ENCODE assay signal across 16 mouse cellular contexts in genomic region chr2:65987069-65987468, GRCm38 (mm10).
DNase-seq lines count a peak whose midpoint lies in the region; ATAC-seq and TF ChIP-seq lines count a peak whose summit lies in the region.
"Had no signal": no experiment of that assay in that cellular context is flagged by ENCODE, and none has a peak within 500 bp of the region (broad histone marks: within the 10 kb centered on the region; RNA-seq: fewer than 3 reads in every experiment).

No protein-coding gene starts in this region.

- WGBS in forebrain, embryonic 14.5 days, result 69% methylated on average over 6 of the region's 6 CpGs
- 77% methylated on average over 6 of the region's 6 CpGs for WGBS in forebrain, embryonic 11.5 days
- WGBS in limb, embryonic 13.5 days, result 15% methylated on average over 6 of the region's 6 CpGs

- no peak overlapping the region for H3K27ac ChIP-seq in forebrain, embryonic 14.5 days (ENCODE audit: low read depth, low read length)
- H3K27ac ChIP-seq in forebrain, embryonic 11.5 days (ENCODE audit: low read depth, low read length), result no peak overlapping the region
- 0 out of 2 replicates have a peak overlapping the region, but pooled peaks have one; percentile 29 for H3K27ac ChIP-seq in limb, embryonic 13.5 days
- H3K27ac ChIP-seq: embryonic facial prominence, embryonic 15.5 days; forebrain, embryonic 10.5 days; liver, embryonic 14.5 days; midbrain, embryonic 15.5 days had no signal

- H3K4me3 ChIP-seq in forebrain, embryonic 14.5 days (ENCODE audit: low read depth, low read length), result no peak overlapping the region
- no peak overlapping the region for H3K4me3 ChIP-seq in forebrain, embryonic 11.5 days (ENCODE audit: low read depth, low read length)
- no peak overlapping the region for H3K4me3 ChIP-seq in limb, embryonic 13.5 days
- H3K4me3 ChIP-seq: embryonic facial prominence, embryonic 15.5 days; forebrain, embryonic 10.5 days; midbrain, embryonic 15.5 days had no signal

- 0 out of 2 replicates have a peak, but pooled peaks have one; percentile 27 for ATAC-seq in forebrain, embryonic 14.5 days
- ATAC-seq in forebrain, embryonic 11.5 days (replicated peaks; ENCODE audit: low FRiP score), result no peak
- peak; percentile 57; the same call in 1 of the 2 replicates for ATAC-seq in limb, embryonic 13.5 days (ENCODE audit: low FRiP score, low read depth)
- ATAC-seq: midbrain, embryonic 15.5 days; Patski had no signal

- H3K27me3 ChIP-seq in forebrain, embryonic 14.5 days (replicated peaks; ENCODE audit: control insufficient read depth, insufficient read depth, low read length), result no peaks in the 10 kb centered on the region
- no peaks in the 10 kb centered on the region for H3K27me3 ChIP-seq in forebrain, embryonic 11.5 days (ENCODE audit: control insufficient read depth, insufficient read depth, low read length)
- no peaks in the 10 kb centered on the region for H3K27me3 ChIP-seq in limb, embryonic 13.5 days
- H3K27me3 ChIP-seq: embryonic facial prominence, embryonic 15.5 days; midbrain, embryonic 15.5 days had no signal

- no peak overlapping the region for H3K9ac ChIP-seq in forebrain, embryonic 14.5 days (ENCODE audit: low read length)
- H3K9ac ChIP-seq in forebrain, embryonic 11.5 days (ENCODE audit: low read length), result no peak overlapping the region
- no peak overlapping the region for H3K9ac ChIP-seq in limb, embryonic 13.5 days
- H3K9ac ChIP-seq: embryonic facial prominence, embryonic 15.5 days; liver, embryonic 14.5 days; midbrain, embryonic 15.5 days had no signal

- H3K36me3 ChIP-seq in forebrain, embryonic 14.5 days (ENCODE audit: control insufficient read depth, insufficient read depth, low read length), result no peaks in the 10 kb centered on the region
- H3K36me3 ChIP-seq in forebrain, embryonic 11.5 days (ENCODE audit: control insufficient read depth, insufficient read depth, low read length), result no peaks in the 10 kb centered on the region
- H3K36me3 ChIP-seq in limb, embryonic 13.5 days, result no peaks in the 10 kb centered on the region
- H3K36me3 ChIP-seq: embryonic facial prominence, embryonic 15.5 days; forebrain, embryonic 10.5 days; midbrain, embryonic 15.5 days had no signal

- DNase-seq in forebrain, embryonic 14.5 days (ENCODE audit: low spot score), result no peak
- DNase-seq in forebrain, embryonic 11.5 days (ENCODE audit: low spot score), result no peak
- peak; percentile 27 for DNase-seq in kidney, adult 18-20 months
- DNase-seq in kidney, postnatal 25 days, result no peak
- DNase-seq in brain, embryonic 14.5 days (ENCODE audit: low read depth), result peak; percentile 23
- DNase-seq in yolk sac, embryonic 10.5 days (ENCODE audit: low spot score), result no peak
- DNase-seq: heart, postnatal 14 days; right cerebral cortex, adult 18-20 months; thymus, adult 18-20 months had no signal

- TF ChIP-seq CTCF in brain, embryonic 14.5 days (IDR thresholded peaks at IDR 0.05; ENCODE audit: borderline replicate concordance, extremely low read depth, insufficient read depth, insufficient read length), result no peak

- no peak overlapping the region for H3K4me2 ChIP-seq in forebrain, embryonic 14.5 days (ENCODE audit: low read length)
- no peak overlapping the region for H3K4me2 ChIP-seq in forebrain, embryonic 11.5 days (ENCODE audit: low read depth, low read length, severe bottlenecking)
- H3K4me2 ChIP-seq in limb, embryonic 13.5 days (replicated peaks), result peak overlapping the region; percentile 21; the same call in 1 of the 2 replicates
- H3K4me2 ChIP-seq: embryonic facial prominence, embryonic 15.5 days; heart, embryonic 11.5 days; midbrain, embryonic 15.5 days had no signal

- 0 out of 2 replicates have a peak, but pooled peaks cover 4% of the 10 kb centered on the region for H3K4me1 ChIP-seq in forebrain, embryonic 14.5 days (ENCODE audit: control insufficient read depth, insufficient read depth, low read length)
- H3K4me1 ChIP-seq in forebrain, embryonic 11.5 days (replicated peaks; ENCODE audit: control insufficient read depth, insufficient read depth, low read length), result no peaks in the 10 kb centered on the region; the same call in 1 of the 2 replicates
- peaks cover 39% of the 10 kb centered on the region for H3K4me1 ChIP-seq in limb, embryonic 13.5 days
- H3K4me1 ChIP-seq: embryonic facial prominence, embryonic 15.5 days had no signal

- no peak for TF ChIP-seq POLR2A in brain, embryonic 14.5 days (IDR thresholded peaks at IDR 0.05; ENCODE audit: borderline replicate concordance, extremely low read depth, insufficient read depth, insufficient read length, poor library complexity, severe bottlenecking)

- no peaks in the 10 kb centered on the region for H3K9me3 ChIP-seq in forebrain, embryonic 14.5 days (replicated peaks; ENCODE audit: control insufficient read depth, low read length)
- H3K9me3 ChIP-seq in forebrain, embryonic 11.5 days (ENCODE audit: control insufficient read depth, low read length), result no peaks in the 10 kb centered on the region
- no peaks in the 10 kb centered on the region for H3K9me3 ChIP-seq in limb, embryonic 13.5 days
- H3K9me3 ChIP-seq: embryonic facial prominence, embryonic 15.5 days; forebrain, embryonic 10.5 days; midbrain, embryonic 15.5 days had no signal

Comparison
In these comparisons a context has a peak if more than half of its experiments do, and no peak if none do; other contexts are left out.
1. DNase-seq: peak in kidney, adult 18-20 months (single experiment) and brain, embryonic 14.5 days (single experiment); none in forebrain, embryonic 14.5 days (single experiment), forebrain, embryonic 11.5 days (single experiment), kidney, postnatal 25 days (0 of 2) and yolk sac, embryonic 10.5 days (single experiment).